Mouse (Mus musculus) frontal cortex, postnatal 10 days (tissue): ENCODE data around the gene Foxo3.
A peak's percentile ranks its signal among the peaks of the same experiment; 100 is the strongest.

Source experiments
- DNase-seq, 2 experiments: peaks; one replicate each; pipeline ENCODE4 v3.0.0; 2022; ENCODE audit warnings: low spot score in 2 of 2, mixed read lengths in 1 of 2

Foxo3 gene

GRCm38 (mm10) chr10:42275871-42276501, 569 bp downstream of the Foxo3 start:
- DNase-seq: peak in 1 of 2 experiments; percentile 65

- DNase-seq: peak in 1 of 2 experiments; percentile 48
Observed at GRCm38 (mm10) chr10:42275401-42275870, 1.1 kb downstream of the Foxo3 start.

GRCm38 (mm10) chr10:42274712-42275400, 1.7 kb downstream of the Foxo3 start:
- peak in 1 of 2 experiments; percentile 25 for DNase-seq

- DNase-seq: no peak
Observed at GRCm38 (mm10) chr10:42273760-42274691, 2.5 kb downstream of the Foxo3 start.

- DNase-seq: no peak
Observed at GRCm38 (mm10) chr10:42273403-42273759, 3.2 kb downstream of the Foxo3 start.

GRCm38 (mm10) chr10:42271454-42272230, 4.9 kb downstream of the Foxo3 start:
- no peak for DNase-seq

GRCm38 (mm10) chr10:42270277-42271083, 6.1 kb downstream of the Foxo3 start:
- DNase-seq: no peak

GRCm38 (mm10) chr10:42269281-42270025, 7.1 kb downstream of the Foxo3 start:
- no peak for DNase-seq

GRCm38 (mm10) chr10:42267811-42268545, 8.6 kb downstream of the Foxo3 start:
- DNase-seq: no peak

GRCm38 (mm10) chr10:42265021-42265689, 11.4 kb downstream of the Foxo3 start:
- no peak for DNase-seq

GRCm38 (mm10) chr10:42264195-42264594, 12.4 kb downstream of the Foxo3 start:
- DNase-seq: no peak

GRCm38 (mm10) chr10:42263701-42264100, 12.9 kb downstream of the Foxo3 start:
- DNase-seq: no peak

- DNase-seq: no peak
Observed at GRCm38 (mm10) chr10:42262061-42262460, 14.5 kb downstream of the Foxo3 start.

- DNase-seq: no peak
Observed at GRCm38 (mm10) chr10:42261103-42261502, 15.5 kb downstream of the Foxo3 start.

GRCm38 (mm10) chr10:42260523-42260922, 16.0 kb downstream of the Foxo3 start:
- no peak for DNase-seq

GRCm38 (mm10) chr10:42259602-42260001, 17.0 kb downstream of the Foxo3 start:
- DNase-seq: no peak

GRCm38 (mm10) chr10:42257985-42258384, 18.6 kb downstream of the Foxo3 start:
- DNase-seq: no peak

- no peak for DNase-seq
Observed at GRCm38 (mm10) chr10:42254788-42255187, 21.8 kb downstream of the Foxo3 start.
